Mouse (Mus musculus) kidney, postnatal 0 days (tissue): ENCODE results near the gene Cfap43. TPM values are rescaled to one million over a fixed set of nuclear protein-coding genes. Genes with fewer than 3 reads are reported as not detected.

Source experiments
- ATAC-seq: fragments of 200-750 bp; cut with Nextera tagmentation; replicated peaks from 2 replicates; pipeline ENCODE4 v1.8.0; 2017; ENCODE audit warnings: low read depth, moderate number of reproducible peaks, moderate TSS enrichment, moderate library complexity; ENCODE audit not compliant: low FRiP score
- DNase-seq: peaks from one replicate; pipeline ENCODE4 v3.0.0-alpha.2; 2016; ENCODE audit warnings: low spot score
- H3K27ac ChIP-seq: fragments of 300-500 bp; sonication (generic); 2 replicates; pipeline ENCODE4 v1.5.1; 2014; ENCODE audit warnings: mild to moderate bottlenecking
- H3K27me3 ChIP-seq: fragments of 300-500 bp; sonication (generic); 2 replicates; pipeline ENCODE4 v1.6.1; 2014; ENCODE audit warnings: low read length, mixed read lengths; ENCODE audit not compliant: insufficient read depth
- H3K36me3 ChIP-seq: fragments of 300-500 bp; sonication (generic); 2 replicates; pipeline ENCODE4 v1.6.1; 2014; ENCODE audit warnings: low read length, mixed read lengths; ENCODE audit not compliant: insufficient read depth
- H3K4me1 ChIP-seq: fragments of 300-500 bp; sonication (generic); replicated peaks from 2 replicates; pipeline ENCODE4 v1.6.1; 2014; ENCODE audit warnings: antibody characterized with exemption, low read length, mixed read lengths; ENCODE audit not compliant: insufficient read depth
- H3K4me2 ChIP-seq: fragments of 300-500 bp; sonication (generic); 2 replicates; pipeline ENCODE4 v1.6.1; 2014; ENCODE audit warnings: mild to moderate bottlenecking, low read length, moderate library complexity, mixed read lengths
- H3K4me3 ChIP-seq: fragments of 300-500 bp; sonication (generic); replicated peaks from 2 replicates; pipeline ENCODE4 v1.5.1; 2014; ENCODE audit warnings: low read depth, low read length
- H3K9ac ChIP-seq: fragments of 300-500 bp; sonication (generic); 2 replicates; pipeline ENCODE4 v1.6.1; 2014; ENCODE audit warnings: low read depth, low read length
- H3K9me3 ChIP-seq: fragments of 300-500 bp; sonication (generic); replicated peaks from 2 replicates; pipeline ENCODE4 v1.6.1; 2016; ENCODE audit warnings: low read length, inconsistent platforms, mixed read lengths
- CTCF ChIP-seq: IDR thresholded peaks from 2 replicates; pipeline ENCODE4 v1.5.1; 2016; ENCODE audit warnings: antibody characterized with exemption, low read depth, mild to moderate bottlenecking, moderate library complexity
- WGBS: fragments of 180-500 bp; shearing (Covaris S2); extraction: QIAGEN DNeasy Blood & Tissue Kit; methylation state at CpG from one replicate; pipeline ENCODE4 v1.1.7; 2014; 5-methylcytosine and 5-hydroxymethylcytosine counted together
- polyA plus RNA-seq: library from polyadenylated mRNA; unstranded; fragments of >200 nt; fragmentation: Nextera tagmentation; extraction: Ambion mirVana; gene quantifications from 2 replicates; pipeline ENCODE4 v1.2.1, GENCODE M21; 2015

Gene Cfap43
- polyA plus RNA-seq, 1 experiment from 2014 or later: 0.16 TPM

GRCm38 (mm10) chr19:47783898-47784297, 135.2 kb downstream of the Cfap43 start:
- 91% methylated on average over 6 of the region's 6 CpGs for WGBS
- no peak for DNase-seq
- H3K27me3 ChIP-seq: no peaks in the 10 kb centered on the region
- no peaks in the 10 kb centered on the region for H3K9me3 ChIP-seq
- ATAC-seq: no peak
- no peaks in the 10 kb centered on the region for H3K36me3 ChIP-seq
- no peak overlapping the region for H3K27ac ChIP-seq
- no peak overlapping the region for H3K4me2 ChIP-seq
- TF ChIP-seq CTCF: no peak
- no peaks in the 10 kb centered on the region for H3K4me1 ChIP-seq
- H3K9ac ChIP-seq: no peak overlapping the region
- H3K4me3 ChIP-seq: no peak overlapping the region

GRCm38 (mm10) chr19:47780972-47781371, 138.1 kb downstream of the Cfap43 start:
- DNase-seq: no peak
- H3K4me1 ChIP-seq: no peaks in the 10 kb centered on the region
- H3K9me3 ChIP-seq: no peaks in the 10 kb centered on the region
- H3K9ac ChIP-seq: no peak overlapping the region
- no peak overlapping the region for H3K27ac ChIP-seq
- no peaks in the 10 kb centered on the region for H3K27me3 ChIP-seq
- WGBS: 74% methylated on average over 11 of the region's 11 CpGs
- no peaks in the 10 kb centered on the region for H3K36me3 ChIP-seq
- no peak overlapping the region for H3K4me2 ChIP-seq
- no peak for ATAC-seq
- H3K4me3 ChIP-seq: no peak overlapping the region
- no peak for TF ChIP-seq CTCF

- TF ChIP-seq CTCF: no peak
- WGBS: 91% methylated on average over 7 of the region's 7 CpGs
- H3K4me2 ChIP-seq: no peak overlapping the region
- H3K9ac ChIP-seq: no peak overlapping the region
- ATAC-seq (no peak), DNase-seq (no peak)
- no peaks in the 10 kb centered on the region for H3K4me1 ChIP-seq
- no peak overlapping the region for H3K27ac ChIP-seq
- no peaks in the 10 kb centered on the region for H3K9me3 ChIP-seq
- H3K27me3 ChIP-seq: no peaks in the 10 kb centered on the region
- H3K4me3 ChIP-seq: no peak overlapping the region
- no peaks in the 10 kb centered on the region for H3K36me3 ChIP-seq
These were observed 138.9 kb downstream of the Cfap43 start for GRCm38 (mm10) chr19:47780145-47780544.

DNA sequence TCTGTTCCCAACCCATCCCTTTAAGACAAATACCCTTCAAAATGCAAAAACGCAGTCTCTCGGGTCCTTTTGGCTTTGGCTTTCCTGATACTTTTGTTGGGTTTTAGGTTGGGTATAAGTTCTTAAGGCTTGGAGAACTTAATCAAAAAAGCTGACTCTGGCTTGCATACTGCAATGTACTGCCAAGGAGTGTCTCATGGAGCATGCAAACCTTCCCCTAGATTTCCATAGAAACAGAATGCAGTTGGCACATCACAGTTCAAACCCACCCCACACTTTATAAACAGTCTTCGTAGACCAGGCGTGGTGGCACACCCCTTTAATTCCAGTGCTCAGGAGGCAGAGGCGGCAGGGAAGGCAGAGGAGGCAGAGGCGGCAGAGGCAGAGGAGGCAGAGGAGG, 141.2 kb downstream of the Cfap43 start:
- Histone ChIP-seq H3K4me1 (no peaks in the 10 kb centered on the region), H3K9ac (no peak overlapping the region), H3K36me3 (no peaks in the 10 kb centered on the region), H3K9me3 (no peaks in the 10 kb centered on the region), H3K4me2 (no peak overlapping the region), H3K27ac (no peak overlapping the region), H3K4me3 (no peak overlapping the region), H3K27me3 (no peaks in the 10 kb centered on the region)
- DNase-seq: no peak
- no peak for ATAC-seq
- 75% methylated on average over 6 of the region's 6 CpGs for WGBS
- TF ChIP-seq CTCF: no peak

DNA sequence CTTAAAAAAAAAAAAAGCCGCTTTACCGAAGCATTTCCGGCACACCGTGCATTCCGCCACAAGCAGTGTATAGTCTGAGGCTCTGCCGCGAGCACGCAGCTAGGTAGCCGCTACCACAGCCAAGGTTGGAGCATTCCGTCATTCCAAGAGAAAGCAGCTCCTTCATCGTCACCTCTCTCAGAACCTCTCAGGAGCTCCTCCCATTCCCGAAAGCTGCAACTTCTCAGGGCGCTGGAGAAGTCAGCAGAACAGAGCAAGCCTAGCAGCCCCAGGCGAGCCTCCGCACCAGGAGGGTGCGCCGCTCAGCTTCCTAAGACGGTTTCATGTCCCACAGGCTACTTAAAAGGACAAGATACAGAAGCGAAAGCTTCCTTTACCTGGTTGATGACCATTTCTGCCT, 163.5 kb downstream of the Cfap43 start:
- H3K36me3 ChIP-seq: no peaks in the 10 kb centered on the region
- H3K9me3 ChIP-seq: no peaks in the 10 kb centered on the region
- no peak for ATAC-seq
- no peak for TF ChIP-seq CTCF
- H3K4me1 ChIP-seq: no peaks in the 10 kb centered on the region
- WGBS: 75% methylated on average over 19 of the region's 19 CpGs
- H3K27me3 ChIP-seq: no peaks in the 10 kb centered on the region
- H3K9ac ChIP-seq: no peak overlapping the region
- H3K27ac ChIP-seq: no peak overlapping the region
- DNase-seq: peak; percentile 8
- H3K4me2 ChIP-seq: 0 out of 2 replicates have a peak overlapping the region, but pooled peaks have one; percentile 16
- no peak overlapping the region for H3K4me3 ChIP-seq

GRCm38 (mm10) chr19:47754931-47755330, 164.2 kb downstream of the Cfap43 start:
- Histone ChIP-seq H3K4me1 (no peaks in the 10 kb centered on the region), H3K36me3 (no peaks in the 10 kb centered on the region), H3K27ac (no peak overlapping the region), H3K4me2 (no peak overlapping the region), H3K9ac (no peak overlapping the region), H3K27me3 (no peaks in the 10 kb centered on the region), H3K9me3 (no peaks in the 10 kb centered on the region), H3K4me3 (no peak overlapping the region)
- 58% methylated on average over 9 of the region's 9 CpGs for WGBS
- no peak for ATAC-seq
- DNase-seq: peak; percentile 52
- no peak for TF ChIP-seq CTCF

DNA sequence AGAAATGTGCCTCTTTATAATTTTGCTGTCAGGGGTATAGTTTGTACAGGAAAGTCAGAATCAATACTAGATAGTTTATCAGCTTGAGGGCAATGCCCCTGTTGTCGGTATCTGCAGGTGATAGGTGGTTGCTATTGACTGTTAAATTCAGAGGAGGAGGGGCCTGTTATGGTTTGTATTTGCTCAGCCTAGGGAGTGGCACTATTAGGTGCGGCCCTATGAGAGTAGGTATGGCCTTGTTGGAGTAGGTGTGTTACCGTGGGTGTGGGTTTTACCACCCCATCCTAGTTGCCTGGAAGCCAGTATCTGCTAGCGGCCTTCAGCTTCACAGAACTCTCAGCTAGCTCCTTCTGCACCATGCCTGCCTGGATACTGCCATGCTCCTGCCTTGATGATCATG, 165.2 kb downstream of the Cfap43 start:
- WGBS: 88% methylated on average over 4 of the region's 4 CpGs
- DNase-seq: no peak
- ATAC-seq: no peak

More for the DNA sequence above, 165.2 kb downstream of the Cfap43 start:
- H3K4me2 ChIP-seq: no peak overlapping the region
- no peaks in the 10 kb centered on the region for H3K9me3 ChIP-seq
- no peak overlapping the region for H3K4me3 ChIP-seq
- H3K27ac ChIP-seq: no peak overlapping the region
- no peak for TF ChIP-seq CTCF
- no peak overlapping the region for H3K9ac ChIP-seq
- H3K27me3 ChIP-seq: no peaks in the 10 kb centered on the region
- H3K36me3 ChIP-seq: no peaks in the 10 kb centered on the region
- H3K4me1 ChIP-seq: no peaks in the 10 kb centered on the region
